Mouse (Mus musculus) T-helper 1 cell (primary cell): ENCODE measurements around the gene Shisal1.

Experiments
- in situ Hi-C: fragments of 300-600 bp; cut with MboI, MseI; formaldehyde crosslinking; loops from one replicate; pipeline ENCODE4 v1.15.1; 2025; ENCODE audit warnings: high pct_unique_total_duplicates

Shisal1 gene

DNA sequence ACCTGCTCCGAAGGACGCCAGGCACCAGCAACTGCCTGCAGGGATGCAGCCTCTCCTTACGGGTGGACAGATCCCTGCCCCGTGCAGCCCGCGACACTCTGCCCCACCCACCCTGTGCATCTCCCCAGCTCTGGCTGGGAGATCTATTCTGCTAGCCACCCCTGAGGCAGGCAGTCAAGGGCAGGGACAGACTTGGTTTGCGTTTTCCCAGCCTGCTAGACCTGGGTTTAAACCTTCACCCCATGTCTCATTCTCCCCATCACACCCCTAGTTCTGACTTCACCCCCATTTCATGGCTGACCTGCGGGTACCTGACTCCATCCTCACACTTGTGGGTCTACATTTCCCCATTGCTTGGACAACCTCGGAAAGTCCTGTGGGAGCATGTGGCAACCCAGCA lies at the start of gene Shisal1:
TSS of gene Shisal1 (minus strand) at position 101 of the 400 bp plus-strand sequence.
- in situ Hi-C loops = no loop called here

GRCm38 (mm10) chr15:84490486-84490885 lies 43.6 kb upstream of the Shisal1 start:
- in situ Hi-C loops = no loop called here

DNA sequence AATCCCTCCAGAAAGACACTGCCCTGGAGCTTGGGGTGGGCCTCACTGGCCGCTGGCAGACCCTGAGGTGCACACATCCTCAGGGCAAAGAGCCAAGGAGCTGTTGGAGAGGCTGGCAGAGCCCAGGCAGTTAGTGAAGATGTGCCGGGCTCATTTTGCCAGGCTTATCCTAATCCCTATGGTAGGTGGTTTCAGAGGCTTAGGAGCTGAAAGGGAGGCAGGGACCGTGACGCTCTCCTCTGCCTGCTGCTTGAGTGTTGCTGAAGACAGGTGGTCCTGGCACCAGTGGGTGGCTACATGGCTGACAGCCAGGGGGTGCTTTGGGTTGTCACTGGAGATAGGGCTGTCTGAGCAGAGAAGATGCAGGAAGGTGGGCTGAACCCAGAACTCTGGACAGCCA lies 37.4 kb upstream of the Shisal1 start:
- in situ Hi-C loops = no loop called here

DNA sequence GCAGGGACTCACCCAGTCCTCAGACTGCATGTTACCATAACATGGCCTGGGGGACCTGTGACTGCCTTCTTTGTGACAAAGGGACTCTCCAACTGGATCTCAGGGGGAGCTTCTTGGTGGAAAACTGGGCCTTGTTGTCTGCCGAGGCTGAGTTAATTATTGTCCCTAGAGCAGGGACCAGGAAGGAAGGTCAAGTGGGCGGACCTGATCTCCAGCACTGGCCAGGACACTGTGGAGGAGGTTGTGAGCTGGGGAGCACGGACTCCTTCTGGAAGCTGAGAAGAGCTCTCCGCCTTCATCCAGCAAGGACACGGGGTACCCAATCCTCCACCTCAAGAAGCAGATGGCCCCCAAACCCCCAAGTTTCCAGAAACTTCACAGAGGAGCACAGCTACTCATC lies 36.7 kb upstream of the Shisal1 start:
- in situ Hi-C loops = no loop called here

DNA sequence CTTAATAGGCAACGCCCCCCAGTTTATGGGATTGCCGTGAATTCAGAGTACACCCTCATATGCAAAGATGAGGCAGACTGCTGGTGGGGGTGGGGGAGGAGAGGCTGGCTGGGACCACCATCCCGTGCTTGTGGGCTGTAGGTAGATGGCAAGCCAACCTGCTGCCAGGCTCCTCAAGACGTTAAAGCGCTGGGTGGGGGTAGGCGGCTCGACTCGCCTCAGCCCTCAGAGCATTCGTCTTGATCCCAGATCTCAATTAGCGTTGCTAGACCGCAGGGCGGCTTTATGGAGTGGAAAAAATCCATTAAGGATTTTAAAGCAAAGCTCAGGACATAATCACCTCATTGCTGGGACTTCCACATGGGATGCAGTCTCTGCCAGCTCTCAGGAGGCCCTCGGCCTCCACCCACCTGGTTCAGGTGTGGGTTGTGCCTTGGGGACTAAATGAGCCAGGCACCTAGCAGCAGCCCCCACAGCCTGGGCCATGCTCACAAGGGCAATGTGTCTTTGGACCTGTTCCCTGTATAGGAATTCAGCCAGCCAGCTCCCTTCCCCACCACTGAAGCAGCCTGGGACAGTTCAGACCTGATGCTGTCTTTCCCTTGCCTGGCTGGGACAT lies 34.5 kb upstream of the Shisal1 start:
- in situ Hi-C loops = no loop called here

- in situ Hi-C loops = no loop called here
Measured at GRCm38 (mm10) chr15:84469391-84469790, 22.5 kb upstream of the Shisal1 start.

GRCm38 (mm10) chr15:84467761-84468160 lies 20.9 kb upstream of the Shisal1 start:
- in situ Hi-C loops = no loop called here

DNA sequence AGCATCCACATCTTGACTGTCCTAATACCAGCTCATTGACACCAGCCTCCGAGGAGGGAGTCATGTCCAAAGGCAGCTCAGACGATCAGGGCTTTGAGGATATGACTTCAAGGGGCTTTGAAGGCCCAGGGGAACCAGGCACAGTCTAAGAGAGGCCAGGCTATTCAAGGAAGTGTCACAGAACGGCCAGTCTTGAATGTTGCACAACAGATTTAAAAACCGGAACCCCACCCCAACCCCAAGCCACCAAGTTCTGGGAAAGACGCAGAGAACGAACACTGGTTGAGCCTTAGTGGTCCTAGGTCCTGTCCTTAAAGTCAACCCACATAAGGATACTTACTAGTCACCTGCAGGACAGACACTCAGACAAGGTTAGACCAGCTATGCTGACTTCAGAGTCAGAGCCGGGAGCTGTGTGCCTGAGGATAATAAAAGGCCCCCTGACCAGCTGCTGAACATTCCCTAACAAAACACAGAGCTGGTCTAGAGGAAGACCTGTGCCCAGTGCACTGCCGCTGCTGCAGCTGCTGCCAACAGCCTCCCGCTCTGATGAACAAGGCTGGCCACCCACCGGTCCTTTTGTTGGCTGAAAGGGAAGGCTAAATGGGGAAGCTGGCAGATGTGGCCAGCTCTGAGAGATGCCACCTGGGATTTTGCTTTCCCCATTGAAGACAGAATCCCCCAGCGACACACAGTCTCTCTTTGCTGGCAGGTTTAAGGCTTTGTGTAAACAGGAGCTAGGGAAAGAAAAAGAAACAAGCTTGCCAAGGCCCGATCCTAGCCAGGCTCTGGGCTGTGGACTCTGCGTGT lies 19.8 kb upstream of the Shisal1 start:
- in situ Hi-C loops = no loop called here

GRCm38 (mm10) chr15:84461429-84461828 lies 14.5 kb upstream of the Shisal1 start:
- in situ Hi-C loops = no loop called here

- in situ Hi-C loops = no loop called here
Measured at GRCm38 (mm10) chr15:84458983-84459382, 12.1 kb upstream of the Shisal1 start.

GRCm38 (mm10) chr15:84455286-84455685 lies 8.4 kb upstream of the Shisal1 start:
- in situ Hi-C loops = no loop called here

DNA sequence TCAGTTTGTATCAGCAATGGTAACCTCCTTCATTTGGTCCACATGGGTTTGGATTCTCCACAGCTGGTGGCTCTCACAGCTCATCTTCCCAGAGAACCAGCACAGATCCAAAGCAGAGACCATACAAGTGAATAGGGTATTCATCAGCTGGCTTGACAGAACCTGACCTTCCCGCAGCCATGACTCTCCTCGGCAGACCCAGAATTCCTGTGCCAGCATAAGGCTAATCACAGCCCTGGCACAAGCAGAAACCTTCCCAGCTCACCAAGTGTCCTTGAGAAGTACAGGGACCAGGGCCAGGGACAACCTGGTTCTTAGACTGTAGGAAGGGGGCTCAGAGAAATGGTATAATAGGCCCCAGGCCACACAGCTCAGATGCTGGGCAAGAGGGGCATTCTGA lies 6.2 kb upstream of the Shisal1 start:
- in situ Hi-C loops = no loop called here

- in situ Hi-C loops = no loop called here
Measured at GRCm38 (mm10) chr15:84450441-84451183, 3.7 kb upstream of the Shisal1 start.

DNA sequence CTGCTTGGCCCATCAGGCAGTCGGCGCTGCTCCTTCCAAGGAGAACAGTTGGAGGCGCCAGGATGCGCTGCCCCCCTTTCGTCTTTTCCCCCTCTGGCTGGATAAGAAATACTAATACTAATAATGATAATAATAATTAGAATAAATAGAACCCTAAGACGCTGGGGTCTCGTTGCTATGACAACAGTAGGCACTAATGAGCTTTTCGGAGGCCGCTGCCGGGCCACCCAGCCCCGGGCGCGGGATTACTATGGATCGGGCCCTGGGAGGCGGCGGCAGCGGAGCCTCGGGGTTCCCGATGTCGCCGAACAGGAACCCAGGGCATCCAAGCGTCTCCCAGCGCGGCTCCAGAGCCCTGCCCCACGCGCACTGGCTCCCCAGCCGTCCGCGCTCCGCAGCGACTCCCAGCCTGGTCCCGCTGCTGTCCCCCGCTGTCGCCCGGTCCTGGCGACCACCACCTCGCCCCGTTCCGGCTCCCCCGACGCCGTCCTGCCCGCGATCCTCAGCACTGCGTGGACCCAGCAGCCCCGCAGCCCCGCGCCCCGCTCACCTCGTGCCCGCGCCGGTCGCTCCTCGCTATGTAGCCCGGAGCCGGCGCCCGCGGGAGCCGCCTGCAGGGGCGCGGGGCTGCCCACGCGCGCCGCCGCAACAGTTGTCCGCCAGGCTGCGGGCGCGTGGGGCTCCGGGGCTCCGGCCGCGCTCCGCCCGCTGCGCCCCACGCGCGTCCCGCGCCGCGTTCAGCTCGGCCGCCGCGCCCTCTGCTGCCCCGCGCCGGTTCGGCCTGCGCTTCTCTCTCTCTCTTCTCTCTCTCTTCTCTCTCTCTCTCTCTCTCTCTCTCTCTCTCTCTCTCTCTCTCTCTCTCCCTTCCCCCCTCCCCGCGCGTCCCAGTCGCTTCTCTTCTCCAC lies 833 bp downstream of the Shisal1 start:
- in situ Hi-C loops = no loop called here

DNA sequence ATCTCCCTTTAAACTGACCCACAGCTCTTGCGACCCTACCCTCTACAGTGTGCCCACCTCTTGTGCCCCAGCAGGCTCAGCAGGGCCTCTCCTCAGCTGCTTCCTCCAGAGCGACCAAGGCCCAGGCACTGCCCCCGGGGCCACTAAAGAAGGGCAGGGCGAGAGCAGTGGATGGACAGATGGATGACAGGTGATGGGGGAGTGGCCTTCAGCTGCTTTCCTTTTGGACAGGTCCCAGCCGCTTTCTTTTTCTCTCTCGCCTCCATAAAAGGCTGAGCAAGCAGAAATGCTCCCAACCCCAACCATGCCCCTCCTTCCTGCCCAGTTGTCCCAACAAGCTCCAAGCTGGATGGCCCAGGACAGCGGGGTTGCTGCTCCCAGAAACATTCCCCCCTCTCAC lies 2.7 kb downstream of the Shisal1 start:
- in situ Hi-C loops = no loop called here

DNA sequence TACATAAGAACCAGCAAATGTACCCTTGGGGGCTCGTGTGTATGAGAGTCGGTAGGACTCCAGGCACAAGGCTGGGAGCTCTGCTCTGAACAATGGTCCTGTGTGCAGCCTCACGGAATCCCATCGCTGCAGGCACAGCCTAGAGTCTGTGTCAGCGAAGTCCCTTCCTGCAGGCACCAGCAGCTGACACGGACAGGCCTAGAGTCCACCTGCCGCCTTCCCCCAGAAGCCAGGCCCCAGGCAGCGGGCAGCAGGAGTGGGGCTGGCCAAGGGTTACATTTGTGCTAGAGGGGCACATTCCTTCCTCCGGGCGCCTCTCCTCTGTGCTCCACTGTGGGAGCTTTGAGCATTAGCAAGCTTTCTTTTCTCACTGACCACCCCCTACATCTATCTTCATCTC lies 3.3 kb downstream of the Shisal1 start:
- in situ Hi-C loops = no loop called here

GRCm38 (mm10) chr15:84441682-84442315 lies 5.1 kb downstream of the Shisal1 start:
- in situ Hi-C loops = no loop called here

DNA sequence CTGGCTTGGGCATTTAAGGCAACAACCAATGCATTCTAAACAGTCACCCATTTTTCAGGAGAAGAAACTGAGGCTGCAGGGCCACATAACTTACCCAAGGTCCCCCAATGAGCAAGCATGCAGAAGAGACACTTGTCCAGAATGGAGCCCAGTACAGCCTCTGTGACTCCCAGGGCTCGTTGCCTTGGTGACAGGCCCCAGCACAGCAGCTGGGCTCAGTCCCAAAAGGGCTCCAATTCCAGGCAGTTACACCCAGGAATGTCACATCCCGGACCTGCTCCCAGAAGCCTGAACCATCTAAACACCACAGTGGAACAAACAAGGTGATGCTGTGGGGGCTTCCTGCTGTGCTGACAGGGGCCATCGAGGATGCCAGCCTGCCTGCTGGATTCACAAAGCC lies 6.1 kb downstream of the Shisal1 start:
- in situ Hi-C loops = no loop called here

DNA sequence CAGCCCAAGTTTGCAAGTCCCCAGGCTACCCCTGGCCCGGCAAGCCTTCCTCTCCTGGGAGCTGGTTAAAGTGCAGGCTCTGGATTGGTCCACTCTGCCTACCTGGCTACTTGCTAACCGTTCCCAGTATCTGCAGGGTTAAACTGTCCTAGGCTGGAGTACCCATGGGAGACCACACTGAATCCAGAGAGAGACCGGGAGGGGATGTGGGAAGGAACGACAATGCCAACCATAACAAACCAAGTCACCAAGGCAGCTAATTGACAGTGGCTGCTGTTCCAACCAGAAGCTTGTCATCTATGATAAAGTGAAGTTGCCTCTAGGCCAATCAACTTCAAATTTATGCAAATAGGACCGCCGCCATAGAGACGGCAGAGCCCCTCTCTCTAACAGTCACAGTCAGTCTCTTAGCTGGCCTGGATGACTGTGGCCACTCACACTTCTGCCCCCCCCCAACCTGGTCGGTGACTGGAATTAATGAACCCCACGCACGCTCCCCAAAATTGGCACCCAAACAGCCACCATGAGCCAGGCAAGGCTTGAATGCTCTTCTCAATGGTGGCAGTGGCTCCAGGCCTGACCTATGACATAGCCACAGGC lies 13.2 kb downstream of the Shisal1 start:
- in situ Hi-C loops = no loop called here

- in situ Hi-C loops = no loop called here
Measured at GRCm38 (mm10) chr15:84430482-84430881, 16.4 kb downstream of the Shisal1 start.

DNA sequence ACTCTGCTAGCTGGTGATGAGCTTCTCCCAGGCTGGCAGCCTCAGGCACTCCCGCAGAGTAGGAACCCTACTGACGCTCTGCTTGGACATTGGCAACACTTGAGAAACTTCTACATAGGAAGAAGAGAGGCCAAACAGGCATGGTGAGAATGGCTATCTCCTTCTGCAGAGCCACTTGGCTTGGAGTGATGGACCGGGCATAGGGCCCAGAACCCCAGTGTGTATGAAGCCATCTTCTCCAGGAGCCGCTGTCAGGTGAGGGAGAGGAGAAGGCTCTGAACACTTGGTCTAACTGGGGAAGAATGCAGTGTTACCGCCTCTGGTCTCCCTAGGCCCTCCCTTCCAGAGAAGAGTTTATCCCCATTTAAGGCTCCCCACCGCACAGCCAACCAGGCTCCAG lies 19.3 kb downstream of the Shisal1 start:
- in situ Hi-C loops = no loop called here
